Mouse (Mus musculus) spleen, adult 12 weeks (tissue): ENCODE measurements at regions not wholly inside any gene's neighbourhood (a gene's known extent, or its start where the extent isn't known, plus 50 kb on each side); places are given as distances from the start of the nearest gene placed in this dataset.

Source experiments
- DNase-seq: peaks from one replicate; pipeline ENCODE4 v3.0.0; 2022; ENCODE audit warnings: low spot score

- DNase-seq, result no peak
These were observed 126.8 kb downstream of the Hlx start for GRCm38 (mm10) chr1:184605666-184606065.

GRCm38 (mm10) chr1:184603136-184603535, 129.3 kb downstream of the Hlx start:
- no peak for DNase-seq

- no peak for DNase-seq
These were observed 137.0 kb downstream of the Hlx start for GRCm38 (mm10) chr1:184595449-184595848.

- DNase-seq, result no peak
These were observed 141.8 kb downstream of the Hlx start for GRCm38 (mm10) chr1:184590634-184591033.

GRCm38 (mm10) chr1:184589277-184589676, 143.1 kb downstream of the Hlx start:
- no peak for DNase-seq

- DNase-seq, result no peak
These were observed 147.9 kb downstream of the Hlx start for GRCm38 (mm10) chr1:184584505-184584874.

- DNase-seq, result no peak
These were observed 148.5 kb downstream of the Hlx start for GRCm38 (mm10) chr1:184583751-184584504.

GRCm38 (mm10) chr1:184579475-184579874, 152.9 kb downstream of the Hlx start:
- DNase-seq, result no peak

- DNase-seq, result no peak
These were observed 155.9 kb downstream of the Hlx start for GRCm38 (mm10) chr1:184576527-184576926.

- no peak for DNase-seq
These were observed 159.1 kb downstream of the Hlx start for GRCm38 (mm10) chr1:184573325-184573724.

- no peak for DNase-seq
These were observed 161.7 kb downstream of the Hlx start for GRCm38 (mm10) chr1:184570681-184571080.

GRCm38 (mm10) chr1:184562926-184563325, 169.5 kb downstream of the Hlx start:
- peak; percentile 7 for DNase-seq

- DNase-seq, result no peak
These were observed 170.2 kb downstream of the Hlx start for GRCm38 (mm10) chr1:184562239-184562638.

GRCm38 (mm10) chr1:184559543-184559942, 172.9 kb downstream of the Hlx start:
- DNase-seq, result no peak

GRCm38 (mm10) chr1:184553791-184554190, 178.6 kb downstream of the Hlx start:
- DNase-seq, result no peak

- no peak for DNase-seq
These were observed 181.9 kb downstream of the Hlx start for GRCm38 (mm10) chr1:184550491-184550890.

GRCm38 (mm10) chr1:184547650-184548235, 184.7 kb downstream of the Hlx start:
- no peak for DNase-seq

- no peak for DNase-seq
These were observed 186.2 kb downstream of the Hlx start for GRCm38 (mm10) chr1:184546140-184546661.

GRCm38 (mm10) chr1:184545111-184545510, 187.3 kb downstream of the Hlx start:
- DNase-seq, result no peak

- DNase-seq, result no peak
These were observed 189.9 kb downstream of the Hlx start for GRCm38 (mm10) chr1:184542321-184543115.

GRCm38 (mm10) chr1:184539818-184540217, 192.6 kb downstream of the Hlx start:
- no peak for DNase-seq

- DNase-seq, result no peak
These were observed 195.9 kb downstream of the Hlx start for GRCm38 (mm10) chr1:184536311-184537200.
